Mouse (Mus musculus) layer of hippocampus, adult 2 months (tissue): ENCODE data around the gene Ddost. TPM values are rescaled to one million over a fixed set of nuclear protein-coding genes. Genes with fewer than 3 reads are reported as not detected.

Experiments
- DNase-seq, 2 experiments: peaks; one replicate each; pipeline ENCODE4 v3.0.0; 2022; ENCODE audit warnings: low spot score in 2 of 2
- H3K27ac ChIP-seq: fragments of 200-600 bp; 2 replicates; pipeline ENCODE4 v1.8.1; 2022
- H3K4me3 ChIP-seq: fragments of 200-600 bp; 2 replicates; pipeline ENCODE4 v1.8.1; 2022; ENCODE audit warnings: mild to moderate bottlenecking
- CTCF ChIP-seq: fragments of 200-600 bp; conservative IDR thresholded peaks from 2 replicates; pipeline ENCODE4 v1.8.1; 2022; ENCODE audit warnings: antibody characterized with exemption, mild to moderate bottlenecking, moderate library complexity
- total RNA-seq, 2 experiments: library from RNA; stranded (reverse); gene quantifications; 2 replicates each; pipeline ENCODE4 v1.2.3; 2021

Ddost gene
- total RNA-seq, 2 experiments from 2014 or later, result 93.1 to 93.5 TPM

GRCm38 (mm10) chr4:138292028-138292427 lies 12.5 kb upstream of the Ddost start:
- no peak for TF ChIP-seq CTCF
- no peak for DNase-seq
- H3K27ac ChIP-seq, result no peak overlapping the region
- H3K4me3 ChIP-seq, result no peak overlapping the region

DNA sequence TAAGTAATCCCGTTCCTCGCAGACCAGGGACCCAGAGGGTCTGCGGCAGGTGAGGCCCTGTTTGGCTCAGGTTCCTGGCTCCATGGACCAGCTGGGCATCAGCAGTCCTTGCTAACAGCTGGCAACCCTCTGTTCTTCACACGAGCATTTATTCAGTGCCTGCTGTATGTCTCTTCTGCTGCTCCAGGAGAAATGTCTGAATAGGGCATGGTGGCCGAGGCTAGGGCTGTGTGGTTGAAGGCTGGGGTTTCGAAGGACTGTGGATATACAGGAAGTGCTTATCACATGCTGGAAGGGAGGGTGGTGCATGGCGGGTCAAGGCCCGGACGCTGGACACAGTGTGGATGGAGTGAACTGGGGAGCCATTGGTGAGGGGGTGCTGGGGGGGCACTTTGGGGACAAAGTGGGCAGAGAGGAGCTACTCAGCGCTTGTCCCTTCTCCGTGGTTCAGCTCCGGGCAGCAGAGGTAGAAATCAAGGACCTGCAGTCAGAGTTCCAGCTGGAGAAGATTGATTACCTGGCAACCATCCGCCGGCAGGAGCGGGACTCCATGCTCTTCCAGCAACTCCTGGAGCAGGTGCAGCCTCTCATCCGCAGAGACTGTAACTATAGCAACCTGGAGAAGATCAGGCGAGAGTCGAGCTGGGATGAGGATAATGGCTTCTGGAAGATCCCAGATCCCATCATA lies 11.1 kb upstream of the Ddost start:
- DNase-seq, result no peak
- Histone ChIP-seq H3K4me3 (no peak overlapping the region), H3K27ac (peak overlapping the region; percentile 48)
- TF ChIP-seq CTCF, result no peak

DNA sequence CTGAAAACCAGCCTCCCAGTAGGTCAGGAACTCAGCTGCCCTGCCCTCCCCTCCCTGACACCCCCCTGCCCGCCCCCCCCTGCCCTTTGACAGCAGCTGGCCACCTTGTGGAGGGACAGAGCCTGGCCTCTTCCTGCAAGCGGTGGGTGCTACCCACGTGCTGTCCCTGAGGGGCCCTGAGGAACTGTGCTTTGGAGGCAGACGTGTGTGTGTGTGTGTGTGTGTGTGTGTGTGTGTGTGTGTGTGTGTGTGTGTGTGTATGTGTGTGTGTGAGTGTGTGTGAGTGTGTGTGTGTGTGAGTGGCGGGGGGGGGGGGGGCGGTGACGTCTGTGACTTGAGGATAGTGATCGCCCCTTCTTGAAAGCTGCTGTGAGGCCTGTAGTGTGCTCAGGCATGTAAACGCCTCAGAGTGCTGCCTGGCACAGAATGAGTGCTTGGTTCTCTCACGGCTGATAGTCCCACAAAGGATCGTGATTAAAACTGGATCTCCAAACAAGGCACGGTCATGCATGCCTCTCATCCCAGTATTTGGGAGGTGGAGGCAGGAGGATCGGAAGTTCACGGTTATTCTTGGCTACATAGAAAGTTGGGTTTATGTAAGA lies 10.5 kb upstream of the Ddost start:
- DNase-seq, result no peak
- H3K4me3 ChIP-seq, result no peak overlapping the region
- 0 out of 2 replicates have a peak overlapping the region, but pooled peaks have one; percentile 48 for H3K27ac ChIP-seq
- no peak for TF ChIP-seq CTCF

GRCm38 (mm10) chr4:138301271-138301780 lies 3.2 kb upstream of the Ddost start:
- TF ChIP-seq CTCF, result no peak
- no peak overlapping the region for H3K27ac ChIP-seq
- DNase-seq, result no peak
- no peak overlapping the region for H3K4me3 ChIP-seq

- no peak for DNase-seq
- Histone ChIP-seq H3K4me3 (no peak overlapping the region), H3K27ac (no peak overlapping the region)
- TF ChIP-seq CTCF, result no peak
These were observed 1.5 kb upstream of the Ddost start for GRCm38 (mm10) chr4:138303011-138303410.

DNA sequence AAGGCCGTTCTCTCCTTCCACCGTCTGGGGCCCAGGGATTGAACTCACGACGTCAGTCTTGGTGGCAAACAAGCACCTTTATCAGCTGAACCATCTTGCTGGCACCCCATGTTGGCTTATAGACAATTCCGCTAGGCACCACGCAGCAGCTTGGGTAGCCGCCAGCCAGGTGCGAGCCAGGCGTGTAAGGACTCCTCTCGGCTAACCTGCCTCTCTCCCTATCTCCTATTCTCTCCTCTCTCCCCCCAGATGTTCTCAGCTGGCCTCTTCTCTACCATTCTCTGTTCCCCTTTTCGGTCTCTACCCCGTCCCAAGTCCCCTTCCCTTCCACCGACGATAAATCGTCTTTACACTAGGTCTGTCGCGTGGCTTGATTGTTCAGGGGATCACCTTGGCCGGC lies 788 bp upstream of the Ddost start:
- peak overlapping the region; percentile 65; the same call in 1 of the 2 replicates for H3K27ac ChIP-seq
- H3K4me3 ChIP-seq, result peak overlapping the region; percentile 83
- no peak for DNase-seq
- no peak for TF ChIP-seq CTCF

GRCm38 (mm10) chr4:138307025-138307424 lies 2.5 kb downstream of the Ddost start:
- DNase-seq, result no peak

DNA sequence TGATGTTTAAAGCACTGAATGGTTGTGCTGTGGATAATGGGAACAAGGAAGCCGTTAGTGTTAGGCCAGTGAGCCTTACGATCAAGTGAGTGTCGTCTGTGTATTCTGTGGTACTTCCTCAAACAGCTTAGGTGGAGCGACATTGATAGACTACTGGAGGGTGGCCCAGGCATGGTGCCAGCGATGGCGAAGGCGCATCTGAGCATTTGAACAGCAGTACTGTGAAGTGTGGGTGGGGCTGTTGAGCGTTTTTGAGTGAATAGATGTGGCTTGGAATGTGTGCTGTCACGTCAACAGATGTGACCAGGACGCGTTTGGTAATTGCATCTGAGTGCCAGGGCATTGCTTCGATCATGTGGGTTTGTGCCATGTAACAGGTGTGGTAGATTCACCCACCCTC lies 3.2 kb downstream of the Ddost start:
- peak in 1 of 2 experiments; percentile 48 for DNase-seq
- TF ChIP-seq CTCF, result no peak
- H3K4me3 ChIP-seq, result no peak overlapping the region
- H3K27ac ChIP-seq, result no peak overlapping the region

More at GRCm38 (mm10) chr4:138307025-138307424, 2.5 kb downstream of the Ddost start:
- TF ChIP-seq CTCF, result no peak
- no peak overlapping the region for H3K27ac ChIP-seq
- no peak overlapping the region for H3K4me3 ChIP-seq

- TF ChIP-seq CTCF, result no peak
- no peak for DNase-seq
- Histone ChIP-seq H3K27ac (no peak overlapping the region), H3K4me3 (no peak overlapping the region)
These were observed 5.9 kb downstream of the Ddost start for GRCm38 (mm10) chr4:138310311-138310910.

DNA sequence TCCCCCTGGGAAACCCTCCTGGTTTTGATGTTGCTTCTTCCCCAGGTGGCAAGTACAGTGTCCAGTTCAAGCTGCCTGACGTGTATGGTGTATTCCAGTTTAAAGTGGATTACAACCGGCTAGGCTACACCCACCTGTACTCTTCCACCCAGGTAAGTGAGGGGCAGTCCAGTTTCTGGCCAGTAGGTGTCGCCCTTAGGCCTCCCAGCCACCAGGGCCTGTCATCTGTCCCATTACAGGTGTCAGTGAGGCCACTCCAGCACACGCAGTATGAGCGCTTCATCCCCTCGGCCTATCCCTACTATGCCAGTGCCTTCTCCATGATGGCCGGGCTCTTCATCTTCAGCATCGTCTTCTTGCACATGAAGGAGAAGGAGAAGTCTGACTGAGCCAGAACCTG lies 7.1 kb downstream of the Ddost start:
- no peak overlapping the region for H3K4me3 ChIP-seq
- peak; percentile 85 for TF ChIP-seq CTCF
- DNase-seq, result peak in 1 of 2 experiments; percentile 61
- no peak overlapping the region for H3K27ac ChIP-seq

DNA sequence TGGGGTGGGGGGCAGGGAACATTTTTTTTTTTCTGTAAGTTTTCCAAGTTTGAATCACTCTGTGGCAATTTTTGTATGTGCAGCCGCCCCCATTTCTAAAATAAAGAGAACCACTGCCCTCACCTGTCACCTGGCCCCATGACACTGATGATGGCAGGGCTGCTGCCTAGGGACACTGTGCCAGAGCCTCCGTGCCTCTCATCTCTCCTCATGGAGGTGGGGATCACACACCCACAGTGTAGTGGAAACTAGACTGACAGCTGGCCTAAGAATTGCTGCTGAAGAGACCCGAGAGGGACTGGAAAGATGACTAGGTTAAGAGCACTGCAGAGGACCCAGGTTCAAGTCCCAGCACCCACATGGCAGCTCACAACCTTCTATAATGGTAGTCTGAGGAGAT lies 7.6 kb downstream of the Ddost start:
- Histone ChIP-seq H3K27ac (no peak overlapping the region), H3K4me3 (no peak overlapping the region)
- no peak for TF ChIP-seq CTCF
- no peak for DNase-seq

DNA sequence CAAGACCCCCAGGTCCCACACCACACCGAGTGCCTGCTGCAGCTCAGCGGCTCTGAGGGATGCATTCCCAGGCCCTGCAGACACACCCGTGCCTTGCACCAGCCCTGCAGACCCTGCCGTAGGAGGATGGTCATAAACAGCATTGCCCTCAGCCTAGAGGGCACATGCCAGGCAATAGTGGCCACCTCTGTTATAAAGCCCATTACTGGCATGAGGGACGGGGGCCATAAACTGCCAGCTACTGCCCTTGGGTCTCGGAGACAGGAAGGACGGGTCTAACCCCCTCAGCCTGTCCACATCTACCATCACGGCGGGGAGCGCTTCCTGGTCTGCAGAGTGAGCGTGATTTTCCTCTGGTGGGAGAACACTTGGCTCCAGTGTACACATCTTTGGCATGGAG lies 8.5 kb downstream of the Ddost start:
- Histone ChIP-seq H3K4me3 (no peak overlapping the region), H3K27ac (no peak overlapping the region)
- TF ChIP-seq CTCF, result no peak
- DNase-seq, result no peak

- TF ChIP-seq CTCF, result no peak
- Histone ChIP-seq H3K4me3 (no peak overlapping the region), H3K27ac (0 out of 2 replicates have a peak overlapping the region, but pooled peaks have one; percentile 1)
- no peak for DNase-seq
These were observed 9.3 kb downstream of the Ddost start for GRCm38 (mm10) chr4:138313795-138314194.
